Mouse (Mus musculus) testis, adult 2 months (tissue): ENCODE data around the gene Cilp.

Experiments used
- CTCF ChIP-seq: fragments of 200-500 bp; IDR thresholded peaks from 2 replicates; pipeline ENCODE4 v1.5.1; 2012; ENCODE audit warnings: low read depth, mild to moderate bottlenecking, inconsistent platforms, low read length, moderate library complexity; ENCODE audit not compliant: control insufficient read depth, insufficient read depth, insufficient replicate concordance
- POLR2A ChIP-seq: fragments of 200-500 bp; IDR thresholded peaks from 2 replicates; pipeline ENCODE4 v1.6.1; 2012; ENCODE audit warnings: low read depth, mild to moderate bottlenecking, inconsistent platforms, low read length, moderate library complexity; ENCODE audit not compliant: control insufficient read depth

GRCm38 (mm10) chr9:65218916-65219315 is 46.1 kb upstream of the Cilp start:
- TF ChIP-seq CTCF (no peak), POLR2A (no peak)
